Comparison of ENCODE assay signal across 31 mouse cellular contexts in the genomic region with DNA sequence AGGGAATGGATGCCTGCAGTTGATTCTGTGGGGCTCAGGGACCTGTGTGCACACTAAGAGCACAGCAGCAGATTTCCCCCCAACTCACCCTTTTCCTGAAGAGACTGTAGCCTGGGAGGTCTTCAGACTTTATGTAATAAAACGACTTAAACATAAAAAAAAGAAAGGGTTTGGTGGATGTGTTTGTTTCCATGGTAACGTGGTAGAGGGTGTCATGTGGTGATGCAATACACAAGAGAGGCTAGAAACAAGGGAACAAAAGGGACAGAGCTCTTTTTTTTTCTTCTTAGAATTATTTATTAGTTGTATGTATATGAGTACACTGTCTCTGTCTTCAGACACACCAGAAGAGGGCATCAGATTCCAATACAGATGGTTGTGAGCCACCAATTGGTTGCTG. TPM values are rescaled to one million over a fixed set of nuclear protein-coding genes. Genes with fewer than 3 reads are reported as not detected.
DNase-seq lines count a peak whose midpoint lies in the region; ATAC-seq and TF ChIP-seq lines count a peak whose summit lies in the region.
"Had no signal": no experiment of that assay in that cellular context is flagged by ENCODE, and none has a peak within 500 bp of the region (broad histone marks: within the 10 kb centered on the region; RNA-seq: fewer than 3 reads in every experiment).

No protein-coding gene starts in this region.

- no peak overlapping the region for H3K27ac ChIP-seq in limb, embryonic 12.5 days
- H3K27ac ChIP-seq in limb, embryonic 10.5 days, result no peak overlapping the region
- H3K27ac ChIP-seq in stomach, postnatal 0 days (replicated peaks), result no peak overlapping the region
- no peak overlapping the region for H3K27ac ChIP-seq in liver, embryonic 11.5 days (ENCODE audit: low read depth, low read length)
- H3K27ac ChIP-seq: hindbrain, embryonic 13.5 days; kidney, postnatal 0 days; lung, embryonic 15.5 days had no signal

- 68% methylated on average over 2 of the region's 2 CpGs for WGBS in limb, embryonic 12.5 days
- WGBS in limb, embryonic 10.5 days, result 77% methylated on average over 2 of the region's 2 CpGs
- 55% methylated on average over 2 of the region's 2 CpGs for WGBS in stomach, postnatal 0 days
- 62% methylated on average over 2 of the region's 2 CpGs for WGBS in liver, embryonic 11.5 days

- H3K4me2 ChIP-seq in limb, embryonic 12.5 days, result no peak overlapping the region
- no peak overlapping the region for H3K4me2 ChIP-seq in stomach, postnatal 0 days (replicated peaks; ENCODE audit: low read depth)
- no peak overlapping the region for H3K4me2 ChIP-seq in liver, embryonic 11.5 days
- H3K4me2 ChIP-seq: heart, embryonic 11.5 days; hindbrain, embryonic 13.5 days; lung, embryonic 15.5 days had no signal

- TF ChIP-seq CTCF in brain, embryonic 14.5 days (IDR thresholded peaks at IDR 0.05; ENCODE audit: borderline replicate concordance, extremely low read depth, insufficient read depth, insufficient read length), result no peak
- TF ChIP-seq CTCF in stomach, postnatal 0 days (IDR thresholded peaks at IDR 0.05; ENCODE audit: low read depth), result no peak

- no peak for TF ChIP-seq POLR2A in brain, embryonic 14.5 days (IDR thresholded peaks at IDR 0.05; ENCODE audit: borderline replicate concordance, extremely low read depth, insufficient read depth, insufficient read length, poor library complexity, severe bottlenecking)

- H3K27me3 ChIP-seq in limb, embryonic 12.5 days, result no peaks in the 10 kb centered on the region
- H3K27me3 ChIP-seq in limb, embryonic 10.5 days (ENCODE audit: low read depth, poor library complexity, severe bottlenecking), result no peaks in the 10 kb centered on the region
- H3K27me3 ChIP-seq in stomach, postnatal 0 days (ENCODE audit: control insufficient read depth, insufficient read depth, low read length), result no peaks in the 10 kb centered on the region
- H3K27me3 ChIP-seq in liver, embryonic 11.5 days (replicated peaks; ENCODE audit: control insufficient read depth, insufficient read depth, low read length), result no peaks in the 10 kb centered on the region
- H3K27me3 ChIP-seq: hindbrain, embryonic 13.5 days; lung, embryonic 15.5 days had no signal

- no peak for DNase-seq in limb, embryonic 10.5 days (ENCODE audit: low spot score)
- DNase-seq in brain, embryonic 14.5 days (ENCODE audit: low read depth), result peak; percentile 25
- peak; percentile 0 for DNase-seq in stomach, postnatal 0 days (ENCODE audit: low spot score)
- DNase-seq in liver, embryonic 11.5 days (ENCODE audit: low spot score), result no peak
- no peak for DNase-seq in ovary, adult 18-20 months (ENCODE audit: low spot score)
- DNase-seq: adrenal gland, adult 8-10 months; B cell, adult 2 months; cerebellum, adult 18-20 months; cerebellum, postnatal 25 days; gastrocnemius, postnatal 14 days; heart, adult 11 months; heart, postnatal 4 days; kidney, adult 8-10 months; kidney, postnatal 4 days; lung, postnatal 36 days; spleen, adult 18-20 months; thymus, adult 18-20 months; thymus, postnatal 25 days had no signal

- no peaks in the 10 kb centered on the region for H3K9me3 ChIP-seq in limb, embryonic 12.5 days
- H3K9me3 ChIP-seq in limb, embryonic 10.5 days (replicated peaks), result no peaks in the 10 kb centered on the region
- H3K9me3 ChIP-seq in stomach, postnatal 0 days (ENCODE audit: control insufficient read depth, low read length), result no peaks in the 10 kb centered on the region
- no peaks in the 10 kb centered on the region for H3K9me3 ChIP-seq in liver, embryonic 11.5 days (ENCODE audit: control insufficient read depth, low read length)
- H3K9me3 ChIP-seq: hindbrain, embryonic 13.5 days; lung, embryonic 15.5 days had no signal

- TF ChIP-seq EP300 in stomach, postnatal 0 days (optimal IDR thresholded peaks at IDR 0.05), result no peak

- ATAC-seq in limb, embryonic 12.5 days (ENCODE audit: insufficient number of reproducible peaks, insufficient read depth, low FRiP score, low TSS enrichment, low read depth), result 0 out of 2 replicates have a peak, but pooled peaks have one; percentile 37
- peak; percentile 75 for ATAC-seq in granulocyte monocyte progenitor cell, adult 5-6 weeks (replicated peaks; ENCODE audit: poor library complexity, severe bottlenecking)
- ATAC-seq in stomach, postnatal 0 days (ENCODE audit: low FRiP score, low TSS enrichment), result no peak
- no peak for ATAC-seq in liver, embryonic 11.5 days (replicated peaks; ENCODE audit: low FRiP score)
- ATAC-seq: activated CD4-positive, CD25-positive, alpha-beta regulatory T cell, adult 4 months; intestine, embryonic 16.5 days had no signal

- H3K36me3 ChIP-seq in limb, embryonic 12.5 days, result no peaks in the 10 kb centered on the region
- H3K36me3 ChIP-seq in limb, embryonic 10.5 days, result no peaks in the 10 kb centered on the region
- H3K36me3 ChIP-seq in stomach, postnatal 0 days (ENCODE audit: control insufficient read depth, insufficient read depth, low read length), result no peaks in the 10 kb centered on the region
- no peaks in the 10 kb centered on the region for H3K36me3 ChIP-seq in liver, embryonic 11.5 days (ENCODE audit: control insufficient read depth, insufficient read depth, low read length)
- H3K36me3 ChIP-seq: hindbrain, embryonic 13.5 days; lung, embryonic 15.5 days had no signal

- no peak overlapping the region for H3K4me3 ChIP-seq in limb, embryonic 12.5 days (replicated peaks)
- H3K4me3 ChIP-seq in limb, embryonic 10.5 days, result no peak overlapping the region
- no peak overlapping the region for H3K4me3 ChIP-seq in stomach, postnatal 0 days (ENCODE audit: low read depth, low read length)
- no peak overlapping the region for H3K4me3 ChIP-seq in liver, embryonic 11.5 days (ENCODE audit: low read depth, low read length)
- H3K4me3 ChIP-seq: hindbrain, embryonic 13.5 days; lung, embryonic 15.5 days; megakaryocyte, embryonic 14.5 days had no signal

- no peak overlapping the region for H3K9ac ChIP-seq in limb, embryonic 12.5 days (replicated peaks)
- H3K9ac ChIP-seq in stomach, postnatal 0 days (ENCODE audit: low read length), result no peak overlapping the region
- no peak overlapping the region for H3K9ac ChIP-seq in liver, embryonic 11.5 days (ENCODE audit: low read depth, low read length)
- H3K9ac ChIP-seq: hindbrain, embryonic 13.5 days; lung, embryonic 15.5 days had no signal

- H3K4me1 ChIP-seq in limb, embryonic 12.5 days (replicated peaks), result no peaks in the 10 kb centered on the region
- peaks cover 3% of the 10 kb centered on the region; the same call in 1 of the 2 replicates for H3K4me1 ChIP-seq in limb, embryonic 10.5 days
- no peaks in the 10 kb centered on the region for H3K4me1 ChIP-seq in stomach, postnatal 0 days (replicated peaks; ENCODE audit: control insufficient read depth, insufficient read depth)
- H3K4me1 ChIP-seq in liver, embryonic 11.5 days (replicated peaks; ENCODE audit: control insufficient read depth, insufficient read depth, low read length), result no peaks in the 10 kb centered on the region
- H3K4me1 ChIP-seq: lung, embryonic 15.5 days; megakaryocyte, embryonic 14.5 days had no signal

RNA-seq across cellular contexts. Expression of gene Crp, which starts 32.4 kb away (rescaled TPM):
- polyA plus RNA-seq in limb, embryonic 12.5 days (2016; fragmentation: Nextera tagmentation; extraction: Ambion mirVana), result not detected in 2 replicates
- polyA plus RNA-seq in limb, embryonic 10.5 days (2016; fragmentation: Nextera tagmentation; extraction: Ambion mirVana), result not detected in 2 replicates
- polyA plus RNA-seq in brain, embryonic 14.5 days (2012; rRNA removed), result 0.04 TPM in 2 replicates
- total RNA-seq in granulocyte monocyte progenitor cell, adult 5-6 weeks (2014; fragmentation: Nextera tagmentation), result not detected in 2 replicates
- not detected in 2 replicates for total RNA-seq in granulocyte monocyte progenitor cell, adult 5-6 weeks (2017)
- polyA plus RNA-seq in stomach, postnatal 0 days (2015; fragmentation: Nextera tagmentation; extraction: Ambion mirVana), result 0.28 and 0.74 TPM in 2 replicates
- 3.5 and 5.8 TPM in 2 replicates for polyA plus RNA-seq in liver, embryonic 11.5 days (2014; fragmentation: Nextera tagmentation; extraction: Ambion mirVana)
- total RNA-seq: gastrocnemius, postnatal 14 days; heart, postnatal 4 days; left cerebral cortex, postnatal 10 days; monocyte, adult 5-6 weeks had no signal
- polyA plus RNA-seq: activated CD4-positive, CD25-positive, alpha-beta regulatory T cell, adult 4 months; embryonic facial prominence, embryonic 11.5 days; kidney, postnatal 0 days; limb, embryonic 11.5 days had no signal

RNA-seq across cellular contexts. Expression of gene Dusp23, which starts 32.7 kb away (rescaled TPM):
- 9.5 and 9.6 TPM in 2 replicates for polyA plus RNA-seq in limb, embryonic 12.5 days (2016; fragmentation: Nextera tagmentation; extraction: Ambion mirVana)
- polyA plus RNA-seq in limb, embryonic 10.5 days (2016; fragmentation: Nextera tagmentation; extraction: Ambion mirVana), result 8.6 and 12.0 TPM in 2 replicates
- polyA plus RNA-seq in brain, embryonic 14.5 days (2012; rRNA removed), result 8.0 and 9.0 TPM in 2 replicates
- 18.2 and 22.6 TPM in 2 replicates for total RNA-seq in granulocyte monocyte progenitor cell, adult 5-6 weeks (2014; fragmentation: Nextera tagmentation)
- total RNA-seq in granulocyte monocyte progenitor cell, adult 5-6 weeks (2017), result 2.6 and 2.9 TPM in 2 replicates
- 15.5 and 17.1 TPM in 2 replicates for polyA plus RNA-seq in stomach, postnatal 0 days (2015; fragmentation: Nextera tagmentation; extraction: Ambion mirVana)
- 6.2 and 8.2 TPM in 2 replicates for polyA plus RNA-seq in liver, embryonic 11.5 days (2014; fragmentation: Nextera tagmentation; extraction: Ambion mirVana)

Comparison
In these comparisons a context has a peak if more than half of its experiments do, and no peak if none do; other contexts are left out.
1. ATAC-seq: peak in limb, embryonic 12.5 days (single experiment) and granulocyte monocyte progenitor cell, adult 5-6 weeks (single experiment); none in stomach, postnatal 0 days (single experiment) and liver, embryonic 11.5 days (single experiment).
2. DNase-seq: peak in brain, embryonic 14.5 days (single experiment) and stomach, postnatal 0 days (single experiment); none in limb, embryonic 10.5 days (single experiment), liver, embryonic 11.5 days (single experiment) and ovary, adult 18-20 months (single experiment).